ENCODE assay signal across 8 mouse cellular contexts in genomic region chr8:91069407-91069806, GRCm38 (mm10). TPM values are rescaled to one million over a fixed set of nuclear protein-coding genes. Genes with fewer than 3 reads are reported as not detected.
DNase-seq lines count a peak whose midpoint lies in the region; ATAC-seq and TF ChIP-seq lines count a peak whose summit lies in the region.

No protein-coding gene starts in this region.

- TF ChIP-seq POLR2A in kidney, adult 2 months (IDR thresholded peaks at IDR 0.05; ENCODE audit: low read depth, low read length): no peak
- TF ChIP-seq POLR2A in lung, adult 2 months (IDR thresholded peaks at IDR 0.05; ENCODE audit: borderline replicate concordance, extremely low read depth, low read depth, low read length): no peak

- ATAC-seq in forebrain, embryonic 12.5 days (ENCODE audit: low FRiP score): 0 out of 2 replicates have a peak, but pooled peaks have one; percentile 1
- peak; percentile 25; the same call in 1 of the 2 replicates for ATAC-seq in megakaryocyte-erythroid progenitor cell, adult 5-6 weeks (replicated peaks; ENCODE audit: low FRiP score, low TSS enrichment, poor library complexity, severe bottlenecking)

- H3K9me3 ChIP-seq in forebrain, embryonic 12.5 days: no peaks in the 10 kb centered on the region

- peak overlapping the region; percentile 36; the same call in 1 of the 2 replicates for H3K9ac ChIP-seq in forebrain, embryonic 12.5 days

- H3K4me3 ChIP-seq in forebrain, embryonic 12.5 days (replicated peaks): peak overlapping the region; percentile 84
- H3K4me3 ChIP-seq in kidney, adult 2 months (ENCODE audit: insufficient read depth, low read depth, low read length): peak overlapping the region; percentile 23
- no peak overlapping the region for H3K4me3 ChIP-seq in lung, adult 2 months (replicated peaks; ENCODE audit: extremely low read depth, low read depth, low read length)

- WGBS in forebrain, embryonic 12.5 days: 6% methylated on average over 10 of the region's 10 CpGs
- 9% methylated on average over 10 of the region's 10 CpGs for WGBS in kidney, adult 2 months
- WGBS in lung, adult 2 months: 9% methylated on average over 10 of the region's 10 CpGs

- no peak for TF ChIP-seq CTCF in kidney, adult 2 months (conservative IDR thresholded peaks at IDR 0.05; ENCODE audit: insufficient read depth, insufficient read length, low read depth, low read length)
- TF ChIP-seq CTCF in lung, adult 2 months (IDR thresholded peaks at IDR 0.05; ENCODE audit: insufficient read depth, low read length): no peak

- intact Hi-C loops in left cerebral cortex, postnatal 4 days (cut with DNase I): no loop called here

- peak; percentile 19 for DNase-seq in left cerebral cortex, postnatal 4 days
- no peak for DNase-seq in left cerebral cortex, adult 11 months (ENCODE audit: low spot score)
- peak; percentile 21 to 55 for DNase-seq in adrenal gland, postnatal 36 days
- no peak for DNase-seq in kidney, adult 2 months
- DNase-seq in right cerebral cortex, adult 18-20 months: no peak
- DNase-seq in lung, adult 2 months: no peak

- H3K36me3 ChIP-seq in forebrain, embryonic 12.5 days (replicated peaks): no peaks in the 10 kb centered on the region
- no peaks in the 10 kb centered on the region for H3K36me3 ChIP-seq in kidney, adult 2 months (ENCODE audit: control insufficient read depth, insufficient read depth, low read length)

- no peak overlapping the region for H3K27ac ChIP-seq in forebrain, embryonic 12.5 days
- peak overlapping the region; percentile 57 for H3K27ac ChIP-seq in kidney, adult 2 months (ENCODE audit: insufficient read depth, low read depth, low read length)

- peaks cover 15% of the 10 kb centered on the region for H3K4me1 ChIP-seq in forebrain, embryonic 12.5 days
- peaks cover 7% of the 10 kb centered on the region for H3K4me1 ChIP-seq in kidney, adult 2 months (ENCODE audit: control insufficient read depth, insufficient read depth, low read length)
- H3K4me1 ChIP-seq in lung, adult 2 months (ENCODE audit: control insufficient read depth, insufficient read depth, low read length): peaks cover 7% of the 10 kb centered on the region

- H3K27me3 ChIP-seq in forebrain, embryonic 12.5 days: no peaks in the 10 kb centered on the region
- H3K27me3 ChIP-seq in kidney, adult 2 months (replicated peaks; ENCODE audit: control insufficient read depth, insufficient read depth, low read length): no peaks in the 10 kb centered on the region

- peak overlapping the region; percentile 67 for H3K4me2 ChIP-seq in forebrain, embryonic 12.5 days

RNA-seq across cellular contexts. Expression of gene Rbl2, which starts 0.5 kb away (rescaled TPM):
- total RNA-seq in left cerebral cortex, postnatal 4 days (2021): 10 to 100 TPM; 32.1 to 34.1 TPM
- total RNA-seq in adrenal gland, postnatal 36 days (2021): 10 to 100 TPM; 35.1 to 50.1 TPM
- polyA plus RNA-seq in forebrain, embryonic 12.5 days (2016; fragmentation: Nextera tagmentation; extraction: Ambion mirVana): 17.3 and 18.1 TPM in 2 replicates
- polyA plus RNA-seq in kidney, adult 2 months (2012; rRNA removed): 38.1 and 38.6 TPM in 2 replicates
- 38.9 and 65.8 TPM in 2 replicates for total RNA-seq in megakaryocyte-erythroid progenitor cell, adult 5-6 weeks (2014; fragmentation: Nextera tagmentation)
- 64.4 and 75.3 TPM in 2 replicates for total RNA-seq in megakaryocyte-erythroid progenitor cell, adult 5-6 weeks (2017)
- 18.6 and 24.2 TPM in 2 replicates for polyA plus RNA-seq in lung, adult 2 months (2012; rRNA removed)

Comparison
In these comparisons a context has a peak if more than half of its experiments do, and no peak if none do; other contexts are left out.
1. DNase-seq: peak in left cerebral cortex, postnatal 4 days (single experiment) and adrenal gland, postnatal 36 days (2 of 2); none in left cerebral cortex, adult 11 months (single experiment), kidney, adult 2 months (single experiment), right cerebral cortex, adult 18-20 months (single experiment) and lung, adult 2 months (single experiment).